Mouse (Mus musculus) CH12.LX (cell line): ENCODE measurements around the gene Hist1h4k. TPM values are rescaled to one million over a fixed set of nuclear protein-coding genes. Genes with fewer than 3 reads are reported as not detected.

ENCODE experiments used
- DNase-seq: peaks from one replicate; pipeline ENCODE4 v3.0.0-alpha.2; 2013; ENCODE audit errors: extremely low read depth
- H3K27ac ChIP-seq: 2 replicates; pipeline ENCODE4 v1.5.1; 2012; ENCODE audit warnings: low read depth, mild to moderate bottlenecking, control low read depth, moderate library complexity; ENCODE audit not compliant: insufficient read depth
- H3K27me3 ChIP-seq: replicated peaks from 2 replicates; pipeline ENCODE3; 2012; ENCODE audit warnings: inconsistent platforms
- H3K36me3 ChIP-seq, 2 experiments: replicated peaks in 1 of 2; 2 replicates each; pipeline versions ENCODE3 to v1.6.1; 2012; ENCODE audit warnings: inconsistent platforms in 1 of 2, low read length in 1 of 2, mild to moderate bottlenecking in 1 of 2, mixed read lengths in 1 of 2, moderate library complexity in 1 of 2; ENCODE audit not compliant: control insufficient read depth in 1 of 2, insufficient read depth in 1 of 2
- H3K4me1 ChIP-seq, 2 experiments: 2 replicates each; pipeline ENCODE4 v1.6.1; 2012; ENCODE audit warnings: inconsistent platforms in 1 of 2, moderate library complexity in 1 of 2; ENCODE audit not compliant: insufficient read depth in 2 of 2, control insufficient read depth in 1 of 2
- H3K4me2 ChIP-seq: 2 replicates; pipeline ENCODE4 v1.6.1; 2012; ENCODE audit warnings: low read depth, mild to moderate bottlenecking, control low read depth; ENCODE audit not compliant: poor library complexity, insufficient read depth, severe bottlenecking
- H3K4me3 ChIP-seq, 3 experiments: fragments of 150-350 bp in 1 of 3; sonication (generic) in 1 of 3; replicated peaks in 1 of 3; 2 replicates each; pipeline versions ENCODE3 to v1.5.1; 2011 to 2012; ENCODE audit warnings: low read depth in 2 of 3, low read length in 2 of 3, mild to moderate bottlenecking in 2 of 3, moderate library complexity in 2 of 3, control low read depth in 1 of 3, improper control_type of control experiment in 1 of 3, inconsistent platforms in 1 of 3, mixed read lengths in 1 of 3; ENCODE audit not compliant: poor library complexity in 1 of 3
- H3K79me2 ChIP-seq: replicated peaks from 2 replicates; pipeline ENCODE4 v1.6.1; 2012; ENCODE audit warnings: mild to moderate bottlenecking, moderate library complexity; ENCODE audit not compliant: control insufficient read depth, poor library complexity, insufficient read depth, severe bottlenecking; ENCODE audit errors: extremely low read depth
- H3K9ac ChIP-seq: 2 replicates; pipeline ENCODE4 v1.6.1; 2012; ENCODE audit warnings: low read depth, mild to moderate bottlenecking, control low read depth, moderate library complexity; ENCODE audit not compliant: insufficient read depth
- H3K9me3 ChIP-seq: replicated peaks from 2 replicates; pipeline ENCODE3; 2012; ENCODE audit warnings: low read length, inconsistent platforms, mixed read lengths
- CHD1 ChIP-seq: IDR thresholded peaks from 2 replicates; pipeline ENCODE4 v1.6.1; 2012; ENCODE audit warnings: low read depth, low read length, improper control_type of control experiment, inconsistent platforms
- CHD2 ChIP-seq: IDR thresholded peaks from 2 replicates; pipeline ENCODE4 v1.6.1; 2011; ENCODE audit warnings: low read length, improper control_type of control experiment
- E2F4 ChIP-seq: IDR thresholded peaks from 2 replicates; pipeline ENCODE4 v1.6.1; 2011; ENCODE audit warnings: low read depth, low read length, improper control_type of control experiment; ENCODE audit not compliant: insufficient replicate concordance
- HCFC1 ChIP-seq: IDR thresholded peaks from 2 replicates; pipeline ENCODE4 v1.6.1; 2012; ENCODE audit warnings: low read depth, mild to moderate bottlenecking, inconsistent platforms, low read length, improper control_type of control experiment
- IRF4 ChIP-seq: IDR thresholded peaks from 2 replicates; pipeline ENCODE4 v1.6.1; 2014; ENCODE audit warnings: low read depth, mild to moderate bottlenecking, inconsistent platforms, low read length, improper control_type of control experiment
- JUN ChIP-seq: IDR thresholded peaks from 2 replicates; pipeline ENCODE4 v1.6.1; 2011; ENCODE audit warnings: low read depth, mild to moderate bottlenecking, low read length, improper control_type of control experiment, moderate library complexity; ENCODE audit not compliant: insufficient read depth
- KAT2A ChIP-seq: IDR thresholded peaks from 2 replicates; pipeline ENCODE4 v1.6.1; 2012; ENCODE audit warnings: low read length, improper control_type of control experiment, inconsistent platforms; ENCODE audit not compliant: insufficient replicate concordance
- MAFK ChIP-seq: IDR thresholded peaks from 2 replicates; pipeline ENCODE4 v1.6.1; 2011; ENCODE audit warnings: low read length, improper control_type of control experiment; ENCODE audit not compliant: insufficient replicate concordance
- MAZ ChIP-seq: IDR thresholded peaks from 2 replicates; pipeline ENCODE4 v1.6.1; 2012; ENCODE audit warnings: low read depth, mild to moderate bottlenecking, inconsistent platforms, low read length, improper control_type of control experiment, moderate library complexity
- MYC ChIP-seq: IDR thresholded peaks from 2 replicates; pipeline ENCODE4 v1.6.1; 2011; ENCODE audit warnings: low read depth, mild to moderate bottlenecking, improper control_type of control experiment, low read length
- NELFE ChIP-seq: IDR thresholded peaks from 2 replicates; pipeline ENCODE4 v1.6.1; 2011; ENCODE audit warnings: low read depth, low read length, improper control_type of control experiment
- POLR2A ChIP-seq: IDR thresholded peaks from 2 replicates; pipeline ENCODE4 v1.6.1; 2011; ENCODE audit warnings: low read depth, mild to moderate bottlenecking, improper control_type of control experiment, low read length
- POLR2AphosphoS2 ChIP-seq: IDR thresholded peaks from 2 replicates; pipeline ENCODE4 v1.6.1; 2011; ENCODE audit warnings: low read depth, low read length, improper control_type of control experiment
- SIN3A ChIP-seq: IDR thresholded peaks from 2 replicates; pipeline ENCODE4 v1.6.1; 2012; ENCODE audit warnings: low read length, improper control_type of control experiment, inconsistent platforms
- TBP ChIP-seq: conservative IDR thresholded peaks from 2 replicates; pipeline ENCODE4 v1.6.1; 2011; ENCODE audit warnings: low read depth, low read length, improper control_type of control experiment
- TCF12 ChIP-seq: IDR thresholded peaks from 2 replicates; pipeline ENCODE4 v1.6.1; 2014; ENCODE audit warnings: low read depth, mild to moderate bottlenecking, inconsistent platforms, low read length, improper control_type of control experiment
- UBTF ChIP-seq: IDR thresholded peaks from 2 replicates; pipeline ENCODE4 v1.6.1; 2012; ENCODE audit warnings: low read depth, mild to moderate bottlenecking, inconsistent platforms, low read length, improper control_type of control experiment, moderate library complexity
- USF1 ChIP-seq: IDR thresholded peaks from 2 replicates; pipeline ENCODE4 v1.6.1; 2014; ENCODE audit warnings: low read depth, mild to moderate bottlenecking, inconsistent platforms, low read length, improper control_type of control experiment
- ZC3H11A ChIP-seq: IDR thresholded peaks from 2 replicates; pipeline ENCODE4 v1.6.1; 2012; ENCODE audit warnings: low read depth, mild to moderate bottlenecking, inconsistent platforms, low read length, improper control_type of control experiment
- ZMIZ1 ChIP-seq: IDR thresholded peaks from 2 replicates; pipeline ENCODE4 v1.6.1; 2012; ENCODE audit warnings: low read depth, mild to moderate bottlenecking, inconsistent platforms, low read length, improper control_type of control experiment
- ZNF384 ChIP-seq: IDR thresholded peaks from 2 replicates; pipeline ENCODE4 v1.6.1; 2012; ENCODE audit warnings: low read depth, low read length, improper control_type of control experiment, inconsistent platforms
- dilution Hi-C: fragments of 300-500 bp; cut with MboI; formaldehyde crosslinking; loops from 2 replicates; pipeline ENCODE4 v1.14.3; 2020; ENCODE audit warnings: low sequenced_read_pairs; ENCODE audit not compliant: extremely low pct_unique_long_range_greater_than_20kb, extremely low pct_ligation_motif_present
- in situ Hi-C: fragments of 300-500 bp; cut with MboI; formaldehyde crosslinking; loops from 3 replicates; pipeline ENCODE4 v1.14.3; 2019; ENCODE audit warnings: low sequenced_read_pairs, low pct_ligation_motif_present, low pct_unique_long_range_greater_than_20kb, mixed read lengths
- polyA plus RNA-seq: library from polyadenylated mRNA; unstranded; fragments of >175 nt; gene quantifications from 2 replicates; pipeline ENCODE4 v1.2.1, GENCODE M21; 2012; ENCODE audit warnings: low read depth; ENCODE audit not compliant: insufficient read length
- total RNA-seq, 2 experiments: library from RNA; depleted of rRNA; stranded (reverse); fragments of 300-350 nt in 1 of 2; fragments of >200 nt in 1 of 2; gene quantifications; 2 replicates each; pipeline ENCODE4 v1.2.3; 2012 to 2014

Gene Hist1h4k
- total and polyA plus RNA-seq, 3 experiments = 13.2 to 4,319 (median 25.4) TPM

DNA sequence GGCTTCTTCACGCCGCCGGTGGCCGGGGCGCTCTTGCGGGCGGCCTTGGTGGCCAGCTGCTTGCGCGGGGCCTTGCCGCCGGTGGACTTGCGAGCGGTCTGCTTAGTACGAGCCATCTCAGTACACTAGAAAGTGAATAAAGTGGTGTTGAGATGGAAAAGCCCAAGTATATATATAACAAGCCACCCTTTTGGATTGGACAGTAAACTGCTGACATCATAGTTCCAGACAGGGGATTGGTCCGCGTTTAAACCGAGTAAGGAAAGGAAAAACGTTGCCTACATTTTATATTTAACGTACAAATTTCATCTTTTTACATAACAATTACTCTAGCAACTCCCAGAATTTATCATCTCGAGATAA is 32.9 kb upstream of the Hist1h4k start, which contains the start of gene Hist1h3i:
Gene Hist1h3i (minus strand): TSS at position 116 of the 363 bp plus-strand sequence.
- dilution Hi-C loops = no loop called here
- peak within 1 kb of the TSS; percentile 83 for H3K9ac ChIP-seq
- TF ChIP-seq SIN3A = no peak
- no peak for TF ChIP-seq USF1
- peak; percentile 70; the same call in 1 of the 2 replicates for TF ChIP-seq CHD1
- TF ChIP-seq UBTF = 0 out of 2 replicates have a peak, but pooled peaks have one; percentile 72
- no peak for TF ChIP-seq JUN
- TF ChIP-seq POLR2A = peak; percentile 97
- peak; percentile 62; the same call in 1 of the 2 replicates for TF ChIP-seq MAFK
- no peak for TF ChIP-seq E2F4
- no peak for TF ChIP-seq MYC
- TF ChIP-seq ZMIZ1 = peak; percentile 99
- TF ChIP-seq POLR2AphosphoS2 = peak; percentile 62
- TF ChIP-seq ZC3H11A = no peak
- TF ChIP-seq HCFC1 = peak; percentile 35
- peak; percentile 77 for TF ChIP-seq TCF12
- TF ChIP-seq ZNF384 = no peak
- peak; percentile 99 for TF ChIP-seq NELFE
- no peak for TF ChIP-seq KAT2A
- no peak for TF ChIP-seq MAZ
- TF ChIP-seq IRF4 = no peak
- TF ChIP-seq CHD2 = peak; percentile 79
- TF ChIP-seq TBP = peak; percentile 99
- TF ChIP-seq, all 38 proteins: peak for 11
- Histone ChIP-seq H3K4me1 (peaks cover 0 to 29% of the 10 kb centered on the region in 2 experiments; a peak in 3 of 4 replicates), H3K79me2 (no peaks in the 10 kb centered on the region), H3K27me3 (no peaks in the 10 kb centered on the region), H3K4me3 (peak within 1 kb of the TSS; percentile 29 to 59 (median 43)), H3K9me3 (no peaks in the 10 kb centered on the region), H3K36me3 (no peaks in the 10 kb centered on the region), H3K27ac (peak within 1 kb of the TSS; percentile 94), H3K4me2 (peak within 1 kb of the TSS; percentile 72)
- in situ Hi-C loops = no loop called here
- DNase-seq = peak; percentile 92
